Mouse (Mus musculus) frontal cortex, postnatal 25 days (tissue): ENCODE measurements around the gene Gng11.

Experiments used
- DNase-seq, 2 experiments: peaks; one replicate each; pipeline ENCODE4 v3.0.0; 2022; ENCODE audit warnings: low spot score in 2 of 2

Gng11 gene

GRCm38 (mm10) chr6:4003890-4004306, at the start of gene Gng11:
Gene Gng11 (plus strand): TSS chr6:4003904.
- DNase-seq = peak; percentile 5 to 12

GRCm38 (mm10) chr6:3954969-3955368, 48.7 kb upstream of the Gng11 start:
- no peak for DNase-seq

- no peak for DNase-seq
These were observed 35.8 kb upstream of the Gng11 start for GRCm38 (mm10) chr6:3967676-3968626.

GRCm38 (mm10) chr6:3973679-3974078, 30.0 kb upstream of the Gng11 start:
- no peak for DNase-seq

- DNase-seq = no peak
These were observed 20.9 kb upstream of the Gng11 start for GRCm38 (mm10) chr6:3982661-3983284.

GRCm38 (mm10) chr6:3988750-3989149, 15.0 kb upstream of the Gng11 start, which contains the start of gene Tfpi2:
Gene Tfpi2 (minus strand): TSS chr6:3988919.
- no peak for DNase-seq

GRCm38 (mm10) chr6:3993492-3993891, 10.2 kb upstream of the Gng11 start, which contains the start of gene Gngt1:
Gene Gngt1 (plus strand): TSS chr6:3993792.
- DNase-seq = no peak

- DNase-seq = no peak
These were observed 5.6 kb upstream of the Gng11 start for GRCm38 (mm10) chr6:3998089-3998488.

- no peak for DNase-seq
These were observed 4.4 kb upstream of the Gng11 start for GRCm38 (mm10) chr6:3999296-3999695.

- DNase-seq = no peak
These were observed 3.0 kb upstream of the Gng11 start for GRCm38 (mm10) chr6:4000716-4001115.

GRCm38 (mm10) chr6:4003445-4003844, 259 bp upstream of the Gng11 start:
- no peak for DNase-seq

GRCm38 (mm10) chr6:4004808-4005207, 1.1 kb downstream of the Gng11 start:
- no peak for DNase-seq

- no peak for DNase-seq
These were observed 4.9 kb downstream of the Gng11 start for GRCm38 (mm10) chr6:4008501-4009040.

- DNase-seq = no peak
These were observed 5.8 kb downstream of the Gng11 start for GRCm38 (mm10) chr6:4009548-4009947.

- DNase-seq = no peak
These were observed 18.9 kb downstream of the Gng11 start for GRCm38 (mm10) chr6:4022645-4023044.

GRCm38 (mm10) chr6:4026367-4026766, 22.7 kb downstream of the Gng11 start:
- DNase-seq = no peak

GRCm38 (mm10) chr6:4030956-4031355, 27.3 kb downstream of the Gng11 start:
- DNase-seq = no peak

- no peak for DNase-seq
These were observed 38.1 kb downstream of the Gng11 start for GRCm38 (mm10) chr6:4041821-4042220.

GRCm38 (mm10) chr6:4047200-4047599, 43.5 kb downstream of the Gng11 start:
- no peak for DNase-seq

- DNase-seq = no peak
These were observed 49.1 kb downstream of the Gng11 start for GRCm38 (mm10) chr6:4052843-4053242.

- DNase-seq = no peak
These were observed 50.7 kb downstream of the Gng11 start for GRCm38 (mm10) chr6:4054387-4054786.
